Mouse (Mus musculus) spleen, adult 12 weeks (tissue): Measurements from ENCODE around the gene Nr2c1.

Source experiments
- DNase-seq: peaks from one replicate; pipeline ENCODE4 v3.0.0; 2022; ENCODE audit warnings: low spot score

Gene Nr2c1

GRCm38 (mm10) chr10:94140227-94140931, 7.4 kb upstream of the Nr2c1 start:
- no peak for DNase-seq

GRCm38 (mm10) chr10:94142427-94142826, 5.4 kb upstream of the Nr2c1 start:
- DNase-seq, result no peak

- no peak for DNase-seq
Observed at GRCm38 (mm10) chr10:94144581-94144980, 3.2 kb upstream of the Nr2c1 start.

GRCm38 (mm10) chr10:94147391-94147755, 450 bp upstream of the Nr2c1 start:
- DNase-seq, result no peak

GRCm38 (mm10) chr10:94151488-94151887, 3.7 kb downstream of the Nr2c1 start:
- no peak for DNase-seq

- DNase-seq, result no peak
Observed at GRCm38 (mm10) chr10:94153841-94154240, 6.0 kb downstream of the Nr2c1 start.

GRCm38 (mm10) chr10:94158962-94159361, 11.1 kb downstream of the Nr2c1 start:
- DNase-seq, result no peak

- DNase-seq, result no peak
Observed at GRCm38 (mm10) chr10:94159406-94159805, 11.6 kb downstream of the Nr2c1 start.

GRCm38 (mm10) chr10:94161051-94161765, 13.4 kb downstream of the Nr2c1 start:
- DNase-seq, result no peak

GRCm38 (mm10) chr10:94162031-94162430, 14.2 kb downstream of the Nr2c1 start:
- DNase-seq, result no peak

- DNase-seq, result no peak
Observed at GRCm38 (mm10) chr10:94164104-94164845, 16.5 kb downstream of the Nr2c1 start.

GRCm38 (mm10) chr10:94165426-94165825, 17.6 kb downstream of the Nr2c1 start:
- DNase-seq, result no peak

- DNase-seq, result no peak
Observed at GRCm38 (mm10) chr10:94167051-94167750, 19.4 kb downstream of the Nr2c1 start.

- no peak for DNase-seq
Observed at GRCm38 (mm10) chr10:94171440-94172130, 23.8 kb downstream of the Nr2c1 start.

GRCm38 (mm10) chr10:94172137-94172536, 24.3 kb downstream of the Nr2c1 start:
- DNase-seq, result no peak

GRCm38 (mm10) chr10:94172706-94173105, 24.9 kb downstream of the Nr2c1 start:
- DNase-seq, result no peak

- DNase-seq, result no peak
Observed at GRCm38 (mm10) chr10:94174652-94175051, 26.8 kb downstream of the Nr2c1 start.

GRCm38 (mm10) chr10:94183199-94183598, 35.4 kb downstream of the Nr2c1 start:
- no peak for DNase-seq

- DNase-seq, result peak; percentile 90
Observed at GRCm38 (mm10) chr10:94198482-94199405, 50.9 kb downstream of the Nr2c1 start, which contains the start of gene Ndufa12. Gene Ndufa12, plus strand, starts transcription at chr10:94198720.

GRCm38 (mm10) chr10:94204973-94205372, 57.1 kb downstream of the Nr2c1 start:
- DNase-seq, result no peak
